Mouse (Mus musculus) embryonic fibroblast, embryonic 13.5 days (primary cell): ENCODE results near the gene Kmt2a.

Experiments
- CTCF ChIP-seq: IDR thresholded peaks from 2 replicates; pipeline ENCODE4 v1.5.1; 2011; ENCODE audit warnings: mild to moderate bottlenecking, control low read depth, low read length, moderate library complexity, borderline replicate concordance; ENCODE audit not compliant: insufficient read depth
- POLR2A ChIP-seq: IDR thresholded peaks from 2 replicates; pipeline ENCODE4 v1.6.1; 2011; ENCODE audit warnings: low read depth, mild to moderate bottlenecking, control low read depth, low read length, moderate library complexity

GRCm38 (mm10) chr9:44798298-44798697 lies 82.8 kb downstream of the Kmt2a start:
- TF ChIP-seq POLR2A (no peak), CTCF (no peak)
